Mouse (Mus musculus) cortical plate, adult 2 months (tissue): ENCODE measurements around the gene Crim1. TPM values are rescaled to one million over a fixed set of nuclear protein-coding genes. Genes with fewer than 3 reads are reported as not detected.
A peak's percentile ranks its signal among the peaks of the same experiment; 100 is the strongest.
"Not testable (repeated sequence)": the region's sequence is repeated elsewhere in the genome, so short reads cannot be mapped to it uniquely, and the experiment has no call there.

Source experiments
- H3K27ac ChIP-seq: fragments of 200-500 bp; 2 replicates; pipeline ENCODE4 v1.5.1; 2012; ENCODE audit warnings: low read length, control low read depth, inconsistent platforms; ENCODE audit not compliant: insufficient read depth
- H3K4me1 ChIP-seq: fragments of 200-500 bp; 2 replicates; pipeline ENCODE4 v1.6.1; 2011; ENCODE audit warnings: low read length; ENCODE audit not compliant: control insufficient read depth, insufficient read depth
- H3K4me3 ChIP-seq: fragments of 200-500 bp; 2 replicates; pipeline ENCODE4 v1.5.1; 2011; ENCODE audit warnings: mild to moderate bottlenecking, low read length, control low read depth; ENCODE audit not compliant: insufficient read depth
- CTCF ChIP-seq: fragments of 200-500 bp; IDR thresholded peaks from 2 replicates; pipeline ENCODE4 v1.5.1; 2011; ENCODE audit warnings: mild to moderate bottlenecking, control low read depth, low read length; ENCODE audit not compliant: insufficient read depth; ENCODE audit errors: extremely low read depth
- POLR2A ChIP-seq: fragments of 200-500 bp; IDR thresholded peaks from 2 replicates; pipeline ENCODE4 v1.6.1; 2011; ENCODE audit warnings: mild to moderate bottlenecking, low read length, control low read depth; ENCODE audit not compliant: insufficient read depth; ENCODE audit errors: extremely low read depth
- polyA plus RNA-seq: library from polyadenylated mRNA; depleted of rRNA; stranded (reverse); fragments of >200 nt; gene quantifications from 2 replicates; pipeline ENCODE4 v1.2.3, GENCODE M21; 2012

Crim1 gene
- polyA plus RNA-seq, 1 experiment: 33.5 TPM

DNA sequence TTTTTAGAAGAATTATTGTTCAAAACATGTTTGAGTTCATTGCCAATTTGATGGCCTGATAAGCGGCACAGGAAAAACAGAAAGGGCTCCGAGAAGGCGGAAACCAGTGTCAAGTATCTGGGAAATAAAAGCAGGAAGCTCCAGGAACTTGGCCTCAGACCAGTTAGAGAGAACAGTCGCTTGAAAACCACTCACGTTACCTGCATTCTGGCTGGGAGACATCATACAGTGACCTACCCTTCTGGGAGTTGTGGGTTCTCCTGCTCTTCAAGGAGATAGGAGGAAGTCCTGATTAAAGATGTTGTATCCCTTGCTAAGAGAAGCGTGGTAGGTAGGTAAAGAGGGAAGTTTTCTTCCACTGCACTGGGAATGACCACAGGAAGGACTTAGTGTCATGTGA lies 44.7 kb downstream of the Crim1 start:
- H3K4me3 ChIP-seq: no peak overlapping the region
- no peak for TF ChIP-seq POLR2A
- no peak for TF ChIP-seq CTCF
- H3K4me1 ChIP-seq: no peaks in the 10 kb centered on the region; the same call in 1 of the 2 replicates
- H3K27ac ChIP-seq: no peak overlapping the region

DNA sequence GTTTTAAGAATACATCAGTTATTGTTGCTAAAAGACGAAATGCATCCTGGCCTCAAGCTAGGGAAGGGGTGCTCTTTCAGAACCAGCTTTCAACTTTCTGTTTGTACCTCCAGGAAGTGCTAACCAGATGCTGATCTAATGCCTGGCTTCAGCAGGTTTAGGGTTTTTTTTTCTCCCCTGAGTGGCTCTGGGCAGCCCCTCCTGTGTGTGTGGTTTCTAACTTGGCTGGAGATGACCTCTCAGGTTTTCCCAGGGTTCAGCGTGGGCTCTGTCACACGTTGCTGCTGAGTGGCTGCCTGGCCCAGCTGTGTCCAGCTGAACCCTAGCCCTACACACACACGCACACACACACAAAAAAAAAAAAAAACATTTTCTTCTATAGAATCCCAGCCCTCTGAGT lies 45.4 kb downstream of the Crim1 start:
- no peak overlapping the region for H3K27ac ChIP-seq
- H3K4me1 ChIP-seq: no peaks in the 10 kb centered on the region; the same call in 1 of the 2 replicates
- no peak for TF ChIP-seq CTCF
- no peak for TF ChIP-seq POLR2A
- H3K4me3 ChIP-seq: no peak overlapping the region

DNA sequence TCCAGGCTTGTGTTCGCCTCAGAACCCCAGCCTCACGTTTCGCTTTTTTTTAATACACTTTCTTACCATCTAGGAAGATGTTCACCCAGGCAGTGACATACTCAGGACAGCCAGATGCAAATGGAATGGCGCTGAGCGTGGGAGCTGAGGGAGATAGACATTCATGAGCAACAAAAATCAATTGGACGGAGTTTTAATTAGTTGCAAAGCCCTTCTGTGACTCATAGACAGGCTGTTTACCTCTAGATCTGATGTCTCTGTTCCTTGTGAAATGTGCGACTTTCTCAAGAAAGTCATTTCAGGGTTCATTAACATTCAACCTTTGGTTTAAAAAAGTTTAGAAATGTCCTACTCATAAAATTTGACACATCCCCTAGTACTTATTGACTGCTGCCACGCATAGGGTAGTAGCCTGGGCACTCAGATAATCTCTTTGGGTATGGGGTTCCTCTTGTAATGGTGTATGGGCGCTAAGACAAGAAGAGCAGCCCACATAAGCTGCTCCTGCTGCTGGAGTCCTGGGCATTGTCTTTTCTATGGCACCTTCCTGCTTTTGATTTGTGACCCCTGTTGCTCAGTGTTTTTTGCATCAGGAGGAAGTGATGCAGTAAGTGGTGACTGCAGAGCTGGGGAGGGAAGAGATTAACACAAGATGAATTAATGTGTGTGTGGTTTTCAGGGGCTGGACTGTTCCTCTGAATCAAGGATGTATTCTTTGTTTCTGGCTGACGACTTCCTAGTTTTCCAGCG lies 46.8 kb downstream of the Crim1 start:
- 0 out of 2 replicates have a peak overlapping the region, but pooled peaks have one; percentile 13 for H3K27ac ChIP-seq
- TF ChIP-seq CTCF: no peak
- no peak for TF ChIP-seq POLR2A
- H3K4me3 ChIP-seq: no peak overlapping the region
- no peaks in the 10 kb centered on the region; the same call in 1 of the 2 replicates for H3K4me1 ChIP-seq

DNA sequence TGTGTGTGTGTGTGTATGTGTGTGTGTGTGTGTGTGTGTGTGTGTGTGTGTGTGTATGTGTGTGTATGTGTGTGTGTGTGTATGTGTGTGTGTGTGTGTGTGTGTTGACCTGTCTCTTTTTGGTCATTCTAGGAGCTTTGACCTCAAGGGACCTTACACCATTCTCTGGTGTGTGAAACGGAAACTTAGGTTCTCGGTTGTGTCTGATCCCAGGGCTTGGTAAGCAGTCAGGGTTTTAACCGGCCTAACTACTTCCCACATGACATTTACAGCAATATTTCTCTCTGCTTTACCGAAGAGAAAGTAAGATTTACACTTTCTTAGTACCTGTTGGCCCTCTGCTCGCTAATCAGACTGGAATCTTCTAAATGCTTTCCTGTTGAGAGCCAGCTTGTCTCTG lies 48.1 kb downstream of the Crim1 start:
- H3K27ac ChIP-seq: no peak overlapping the region
- no peak overlapping the region for H3K4me3 ChIP-seq
- no peaks in the 10 kb centered on the region; the same call in 1 of the 2 replicates for H3K4me1 ChIP-seq
- TF ChIP-seq CTCF (no peak), POLR2A (no peak)

DNA sequence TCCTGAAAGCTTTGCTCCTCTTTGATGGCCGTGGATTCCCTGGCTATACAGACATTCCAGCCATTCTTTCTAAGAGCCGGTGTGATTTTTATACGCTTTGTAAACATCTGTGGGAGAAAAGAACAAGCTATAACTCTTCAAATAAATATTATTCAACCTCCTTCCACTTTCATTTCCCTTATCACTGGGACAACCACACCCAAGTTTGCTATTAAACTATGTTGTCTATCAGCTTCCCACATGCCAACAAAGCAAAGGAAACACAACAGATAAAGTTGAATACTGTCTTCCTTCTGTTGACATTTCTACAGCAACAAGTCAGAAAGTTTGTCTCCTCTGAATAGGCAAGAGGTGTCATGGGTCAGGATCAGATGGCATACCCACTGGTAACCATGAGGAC lies 48.9 kb downstream of the Crim1 start:
- H3K4me1 ChIP-seq: no peaks in the 10 kb centered on the region; the same call in 1 of the 2 replicates
- H3K27ac ChIP-seq: no peak overlapping the region
- no peak overlapping the region for H3K4me3 ChIP-seq
- no peak for TF ChIP-seq CTCF
- no peak for TF ChIP-seq POLR2A

DNA sequence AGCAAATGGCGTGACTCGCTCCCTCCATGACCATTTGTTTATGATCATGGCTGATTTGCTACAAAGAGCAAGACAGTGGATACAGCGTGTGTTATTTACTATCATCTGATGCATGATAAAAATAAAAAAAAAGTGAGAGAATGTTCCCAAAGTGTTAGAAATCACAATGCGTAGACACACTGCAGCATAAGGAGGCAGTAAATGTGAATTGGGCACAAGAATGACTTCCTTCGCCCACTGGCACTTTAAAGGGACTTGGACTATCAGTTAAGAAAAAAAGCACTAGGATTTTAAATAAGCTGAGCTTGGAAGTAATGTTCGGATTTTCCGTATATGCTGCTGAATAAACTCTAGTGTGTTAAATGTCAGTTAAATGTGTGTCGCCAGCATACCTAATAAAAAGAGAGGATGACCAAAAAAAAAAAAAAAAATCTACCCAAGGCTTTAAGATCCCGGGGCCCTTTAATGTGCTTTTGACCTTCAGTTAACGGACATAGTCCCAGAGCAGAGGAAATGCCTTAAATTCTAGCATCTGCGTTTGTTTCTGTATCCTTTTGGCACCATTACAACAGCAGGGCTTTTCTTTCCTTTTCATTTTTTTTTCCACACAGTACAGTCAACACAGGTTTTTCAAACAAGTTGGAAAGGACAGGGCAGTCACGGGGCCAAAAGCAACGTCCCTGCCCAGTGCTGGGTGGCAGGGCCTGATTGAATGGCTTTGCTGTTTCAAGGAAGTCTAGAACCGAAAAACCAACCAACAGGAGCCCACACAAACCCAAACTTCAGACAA lies 50.3 kb downstream of the Crim1 start:
- TF ChIP-seq CTCF (no peak), POLR2A (no peak)
- H3K27ac ChIP-seq: no peak overlapping the region
- no peaks in the 10 kb centered on the region; the same call in 1 of the 2 replicates for H3K4me1 ChIP-seq
- H3K4me3 ChIP-seq: no peak overlapping the region

- not testable (repeated sequence) for H3K27ac ChIP-seq, H3K4me3 ChIP-seq, H3K4me1 ChIP-seq
Measured at GRCm38 (mm10) chr17:78253587-78253986, 53.5 kb downstream of the Crim1 start.

- no peak overlapping the region for H3K27ac ChIP-seq
- TF ChIP-seq POLR2A: no peak
- no peak for TF ChIP-seq CTCF
- no peaks in the 10 kb centered on the region; the same call in 1 of the 2 replicates for H3K4me1 ChIP-seq
- no peak overlapping the region for H3K4me3 ChIP-seq
Measured at GRCm38 (mm10) chr17:78254256-78254655, 54.2 kb downstream of the Crim1 start.

DNA sequence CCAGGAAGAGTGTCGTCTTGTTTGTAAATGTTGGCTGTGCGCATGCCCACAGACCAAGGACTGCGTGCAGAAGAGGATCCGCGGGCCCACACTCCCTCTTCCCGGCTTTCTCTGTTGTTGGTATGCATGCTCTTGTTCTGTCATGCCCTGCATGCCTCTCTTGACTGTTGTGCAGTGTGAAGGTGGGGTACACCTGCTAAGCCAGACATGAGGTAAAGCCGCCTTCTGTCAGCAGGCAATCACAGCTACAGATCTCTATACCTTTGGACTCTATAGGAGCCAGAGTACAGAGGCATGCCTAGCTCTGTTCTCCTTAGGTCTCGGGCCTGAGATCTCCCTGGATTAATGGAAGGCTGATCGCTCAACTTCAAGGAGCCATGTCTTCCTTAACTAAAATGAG lies 55.7 kb downstream of the Crim1 start:
- H3K4me3 ChIP-seq: no peak overlapping the region
- no peaks in the 10 kb centered on the region; the same call in 1 of the 2 replicates for H3K4me1 ChIP-seq
- no peak for TF ChIP-seq POLR2A
- TF ChIP-seq CTCF: no peak
- no peak overlapping the region for H3K27ac ChIP-seq

GRCm38 (mm10) chr17:78256534-78256933 lies 56.5 kb downstream of the Crim1 start:
- H3K27ac ChIP-seq: no peak overlapping the region

More at GRCm38 (mm10) chr17:78256534-78256933, 56.5 kb downstream of the Crim1 start:
- H3K4me1 ChIP-seq: no peaks in the 10 kb centered on the region; the same call in 1 of the 2 replicates
- H3K4me3 ChIP-seq: no peak overlapping the region
- TF ChIP-seq POLR2A (no peak), CTCF (no peak)
